Mouse (Mus musculus) myocyte (in vitro differentiated cells): ENCODE measurements at regions not wholly inside any gene's neighbourhood (a gene's known extent, or its start where the extent isn't known, plus 50 kb on each side); places are given as distances from the start of the nearest gene placed in this dataset.

Experiments
- H3K27me3 ChIP-seq: one replicate; pipeline ENCODE4 v1.6.1; 2011; ENCODE audit not compliant: control insufficient read depth, insufficient read depth, insufficient read length
- H3K36me3 ChIP-seq: one replicate; pipeline ENCODE4 v1.6.1; 2011; ENCODE audit not compliant: control insufficient read depth, insufficient read depth
- H3K4me2 ChIP-seq: one replicate; pipeline ENCODE4 v1.6.1; 2011; ENCODE audit warnings: low read depth, control low read depth
- H3K4me3 ChIP-seq: one replicate; pipeline ENCODE4 v1.5.1; 2011; ENCODE audit warnings: mild to moderate bottlenecking, control low read depth, moderate library complexity
- H3K79me2 ChIP-seq: one replicate; pipeline ENCODE4 v1.6.1; 2011; ENCODE audit not compliant: control insufficient read depth, insufficient read depth
- H3ac ChIP-seq: one replicate; pipeline ENCODE4 v1.6.1; 2011; ENCODE audit not compliant: control insufficient read depth, insufficient read length
- CEBPB ChIP-seq: IDR thresholded peaks from 2 replicates; pipeline ENCODE4 v1.6.1; 2011; ENCODE audit warnings: mild to moderate bottlenecking, moderate library complexity; ENCODE audit not compliant: poor library complexity, insufficient read depth, severe bottlenecking
- E2F4 ChIP-seq: IDR thresholded peaks from one replicate; pipeline ENCODE4 v1.6.1; 2011; ENCODE audit warnings: mild to moderate bottlenecking, control low read depth, moderate library complexity; ENCODE audit not compliant: insufficient read depth
- MAX ChIP-seq: IDR thresholded peaks from one replicate; pipeline ENCODE4 v1.6.1; 2011; ENCODE audit warnings: low read depth, mild to moderate bottlenecking, control low read depth
- MYOD1 ChIP-seq, 3 experiments: IDR thresholded peaks; one replicate each; pipeline ENCODE4 v1.6.1; 2011; ENCODE audit warnings: control low read depth in 2 of 3, low read depth in 2 of 3, mild to moderate bottlenecking in 2 of 3, moderate library complexity in 1 of 3; ENCODE audit not compliant: insufficient read length in 2 of 3, control insufficient read depth in 1 of 3
- MYOG ChIP-seq, 3 experiments: IDR thresholded peaks; one replicate each; pipeline ENCODE4 v1.6.1; 2011; ENCODE audit warnings: control low read depth in 2 of 3, low read depth in 2 of 3, mild to moderate bottlenecking in 2 of 3; ENCODE audit not compliant: insufficient read length in 2 of 3, control insufficient read depth in 1 of 3, insufficient read depth in 1 of 3
- POLR2A ChIP-seq: IDR thresholded peaks from one replicate; pipeline ENCODE4 v1.6.1; 2011; ENCODE audit warnings: low read depth, mild to moderate bottlenecking, control low read depth, moderate library complexity; ENCODE audit not compliant: insufficient read length
- POLR2AphosphoS2 ChIP-seq: IDR thresholded peaks from one replicate; pipeline ENCODE4 v1.6.1; 2011; ENCODE audit warnings: low read depth, control low read depth; ENCODE audit not compliant: insufficient read length
- REST ChIP-seq: IDR thresholded peaks from one replicate; pipeline ENCODE4 v1.6.1; 2011; ENCODE audit warnings: mild to moderate bottlenecking, control low read depth, moderate library complexity; ENCODE audit not compliant: insufficient read depth, insufficient read length
- SRF ChIP-seq: IDR thresholded peaks from one replicate; pipeline ENCODE4 v1.6.1; 2011; ENCODE audit warnings: low read depth; ENCODE audit not compliant: control insufficient read depth, insufficient read length
- TCF12 ChIP-seq: IDR thresholded peaks from one replicate; pipeline ENCODE4 v1.6.1; 2011; ENCODE audit warnings: mild to moderate bottlenecking, control low read depth; ENCODE audit not compliant: poor library complexity, insufficient read depth, severe bottlenecking
- TCF3 ChIP-seq: IDR thresholded peaks from one replicate; pipeline ENCODE4 v1.6.1; 2011; ENCODE audit warnings: low read depth, control low read depth; ENCODE audit not compliant: insufficient read length
- USF1 ChIP-seq: IDR thresholded peaks from one replicate; pipeline ENCODE4 v1.6.1; 2011; ENCODE audit warnings: low read depth, mild to moderate bottlenecking, control low read depth, moderate library complexity

- TF ChIP-seq MYOD1 (IDR thresholded peaks at IDR 0.05; ENCODE audit: control insufficient read depth in 1 of 3, insufficient read length in 2 of 3, low read depth in 2 of 3) (no peak), REST (no peak), MAX (no peak), MYOG (IDR thresholded peaks at IDR 0.05; ENCODE audit: control insufficient read depth in 1 of 3, insufficient read depth in 1 of 3, insufficient read length in 2 of 3, low read depth in 2 of 3) (no peak), POLR2A (no peak), SRF (no peak), TCF12 (no peak), TCF3 (no peak), E2F4 (no peak)
- no peak overlapping the region for H3K4me2 ChIP-seq
- no peaks in the 10 kb centered on the region for H3K27me3 ChIP-seq
- H3ac ChIP-seq: no peak overlapping the region
- no peaks in the 10 kb centered on the region for H3K36me3 ChIP-seq
- H3K79me2 ChIP-seq: no peaks in the 10 kb centered on the region
- H3K4me3 ChIP-seq: no peak overlapping the region
Measured at GRCm38 (mm10) chr5:97595916-97596315, 139.1 kb upstream of the Gk2 start.

- Histone ChIP-seq H3K4me2 (no peak overlapping the region), H3ac (no peak overlapping the region), H3K4me3 (no peak overlapping the region), H3K79me2 (no peaks in the 10 kb centered on the region), H3K36me3 (no peaks in the 10 kb centered on the region), H3K27me3 (no peaks in the 10 kb centered on the region)
- TF ChIP-seq USF1 (no peak), TCF3 (no peak)
Measured at GRCm38 (mm10) chr5:97594081-97594480, 137.3 kb upstream of the Gk2 start.

- Histone ChIP-seq H3K4me3 (no peak overlapping the region), H3K79me2 (no peaks in the 10 kb centered on the region), H3K4me2 (no peak overlapping the region), H3K27me3 (no peaks in the 10 kb centered on the region), H3K36me3 (no peaks in the 10 kb centered on the region), H3ac (no peak overlapping the region)
- TF ChIP-seq SRF (no peak), TCF12 (no peak), MYOG (IDR thresholded peaks at IDR 0.05; ENCODE audit: control insufficient read depth in 1 of 3, insufficient read depth in 1 of 3, insufficient read length in 2 of 3, low read depth in 2 of 3) (no peak), USF1 (no peak), REST (no peak), E2F4 (no peak), MYOD1 (IDR thresholded peaks at IDR 0.05; ENCODE audit: control insufficient read depth in 1 of 3, insufficient read length in 2 of 3, low read depth in 2 of 3) (no peak), POLR2A (no peak), TCF3 (no peak), CEBPB (no peak), MAX (no peak), POLR2AphosphoS2 (no peak)
Measured at GRCm38 (mm10) chr5:97582509-97582908, 125.7 kb upstream of the Gk2 start.

GRCm38 (mm10) chr5:97565486-97565885 is 108.7 kb upstream of the Gk2 start:
- TF ChIP-seq POLR2A (no peak), REST (no peak), TCF12 (no peak), TCF3 (no peak), SRF (no peak), MYOD1 (IDR thresholded peaks at IDR 0.05; ENCODE audit: control insufficient read depth in 1 of 3, insufficient read length in 2 of 3, low read depth in 2 of 3) (no peak), MAX (no peak), USF1 (no peak), POLR2AphosphoS2 (no peak), E2F4 (no peak), CEBPB (no peak), MYOG (IDR thresholded peaks at IDR 0.05; ENCODE audit: control insufficient read depth in 1 of 3, insufficient read depth in 1 of 3, insufficient read length in 2 of 3, low read depth in 2 of 3) (no peak)
- Histone ChIP-seq H3K79me2 (no peaks in the 10 kb centered on the region), H3K4me2 (no peak overlapping the region), H3ac (no peak overlapping the region), H3K36me3 (no peaks in the 10 kb centered on the region), H3K4me3 (no peak overlapping the region), H3K27me3 (peaks cover 4% of the 10 kb centered on the region)

- no peak overlapping the region for H3K4me3 ChIP-seq
- H3K4me2 ChIP-seq: no peak overlapping the region
- H3K27me3 ChIP-seq: peaks cover 4% of the 10 kb centered on the region
- TF ChIP-seq SRF (no peak), MAX (no peak), E2F4 (no peak), POLR2A (no peak), MYOD1 (IDR thresholded peaks at IDR 0.05; ENCODE audit: control insufficient read depth in 1 of 3, insufficient read length in 2 of 3, low read depth in 2 of 3) (no peak), MYOG (IDR thresholded peaks at IDR 0.05; ENCODE audit: control insufficient read depth in 1 of 3, insufficient read depth in 1 of 3, insufficient read length in 2 of 3, low read depth in 2 of 3) (no peak), POLR2AphosphoS2 (no peak), CEBPB (no peak), TCF3 (no peak), TCF12 (no peak), USF1 (no peak), REST (no peak)
- H3K79me2 ChIP-seq: no peaks in the 10 kb centered on the region
- no peaks in the 10 kb centered on the region for H3K36me3 ChIP-seq
- H3ac ChIP-seq: no peak overlapping the region
Measured at GRCm38 (mm10) chr5:97563724-97564123, 106.9 kb upstream of the Gk2 start.
